Mouse (Mus musculus) ovary, adult 18-20 months (tissue): ENCODE measurements around the gene Ebi3.

ENCODE experiments used
- DNase-seq: peaks from one replicate; pipeline ENCODE4 v3.0.0; 2022; ENCODE audit warnings: low spot score, mixed read lengths

The Ebi3 gene

DNA sequence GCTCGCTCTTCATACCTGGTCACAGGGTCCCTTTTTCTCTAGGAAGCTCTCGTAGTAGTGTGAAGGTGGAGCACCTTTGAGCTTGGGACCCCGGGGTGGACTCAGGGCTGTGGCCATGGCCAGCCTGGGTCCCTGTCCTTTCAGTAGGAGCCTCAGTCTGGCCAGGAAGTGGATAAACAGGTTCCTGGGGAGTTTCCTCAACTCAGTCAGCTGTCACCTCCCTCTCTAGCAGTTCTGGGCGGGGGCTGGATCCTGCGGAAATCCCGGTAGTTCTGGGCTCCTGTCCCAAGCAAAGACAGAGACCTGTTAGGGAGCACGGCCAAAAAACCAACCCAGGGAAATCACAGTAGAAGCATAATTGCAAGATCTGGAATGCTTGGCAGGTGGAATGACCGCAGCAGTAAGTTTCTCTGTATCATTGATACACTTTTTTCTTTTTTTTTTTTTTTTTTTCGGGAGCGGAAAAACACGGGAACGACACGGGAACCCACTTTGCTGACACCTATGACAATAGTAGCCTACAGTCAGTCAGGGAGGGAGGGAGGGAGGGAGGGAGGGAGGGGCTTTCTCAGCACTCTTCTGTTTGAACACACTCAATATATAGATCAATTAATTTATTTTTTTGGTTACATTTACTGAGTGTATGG is 53.1 kb downstream of the Ebi3 start, which contains the start of the genes Stap2 and Mpnd:
Gene Stap2, minus strand, starts transcription at position 170 of the 647 bp plus-strand sequence.
Gene Mpnd, plus strand, starts transcription at position 297 of the 647 bp plus-strand sequence.
- DNase-seq: no peak
